Mouse (Mus musculus) neural tube, embryonic 11.5 days (tissue): ENCODE measurements around the gene Sipa1l1. TPM values are rescaled to one million over a fixed set of nuclear protein-coding genes. Genes with fewer than 3 reads are reported as not detected.

Experiments used
- ATAC-seq: fragments of 200-750 bp; cut with Nextera tagmentation; 2 replicates; pipeline ENCODE4 v1.8.0; 2017; ENCODE audit warnings: moderate number of reproducible peaks, mild to moderate bottlenecking, moderate TSS enrichment, moderate library complexity; ENCODE audit not compliant: insufficient read depth, low FRiP score, low TSS enrichment
- DNase-seq: peaks from one replicate; pipeline ENCODE4 v3.0.0-alpha.2; 2015; ENCODE audit warnings: low spot score
- H3K27ac ChIP-seq: fragments of 300-500 bp; sonication (generic); 2 replicates; pipeline ENCODE4 v1.5.1; 2014; ENCODE audit warnings: low read depth, mild to moderate bottlenecking, low read length
- H3K27me3 ChIP-seq: fragments of 300-500 bp; sonication (generic); 2 replicates; pipeline ENCODE4 v1.6.1; 2014; ENCODE audit warnings: mild to moderate bottlenecking, low read length, mixed read lengths; ENCODE audit not compliant: control insufficient read depth, insufficient read depth
- H3K36me3 ChIP-seq: fragments of 300-500 bp; sonication (generic); 2 replicates; pipeline ENCODE4 v1.6.1; 2014; ENCODE audit warnings: mild to moderate bottlenecking, low read length, moderate library complexity, mixed read lengths; ENCODE audit not compliant: control insufficient read depth, insufficient read depth
- H3K4me1 ChIP-seq: fragments of 300-500 bp; sonication (generic); 2 replicates; pipeline ENCODE4 v1.6.1; 2014; ENCODE audit warnings: low read length, mixed read lengths; ENCODE audit not compliant: control insufficient read depth, insufficient read depth
- H3K4me2 ChIP-seq: fragments of 300-500 bp; sonication (generic); 2 replicates; pipeline ENCODE4 v1.6.1; 2014; ENCODE audit warnings: low read depth, mild to moderate bottlenecking, moderate library complexity
- H3K4me3 ChIP-seq: fragments of 300-500 bp; sonication (generic); 2 replicates; pipeline ENCODE4 v1.5.1; 2014; ENCODE audit warnings: low read depth, low read length
- H3K9ac ChIP-seq: fragments of 300-500 bp; sonication (generic); 2 replicates; pipeline ENCODE4 v1.6.1; 2014; ENCODE audit warnings: mild to moderate bottlenecking, low read length
- H3K9me3 ChIP-seq: fragments of 300-500 bp; sonication (generic); 2 replicates; pipeline ENCODE4 v1.6.1; 2016; ENCODE audit warnings: low read length; ENCODE audit not compliant: control insufficient read depth
- WGBS: fragments of 180-500 bp; shearing (Covaris S2); extraction: QIAGEN DNeasy Blood & Tissue Kit; methylation state at CpG from one replicate; pipeline ENCODE4 v1.1.7; 2014; 5-methylcytosine and 5-hydroxymethylcytosine counted together
- polyA plus RNA-seq: library from polyadenylated mRNA; unstranded; fragments of >200 nt; fragmentation: Nextera tagmentation; extraction: Ambion mirVana; gene quantifications from 2 replicates; pipeline ENCODE4 v1.2.1, GENCODE M21; 2014

Gene Sipa1l1
- polyA plus RNA-seq, 1 experiment from 2014 or later = 22.3 TPM

GRCm38 (mm10) chr12:82400783-82401182 is 231.7 kb downstream of the Sipa1l1 start:
- Histone ChIP-seq H3K36me3 (no peaks in the 10 kb centered on the region; the same call in 1 of the 2 replicates), H3K27ac (no peak overlapping the region), H3K4me2 (no peak overlapping the region), H3K9ac (no peak overlapping the region), H3K4me1 (no peaks in the 10 kb centered on the region), H3K9me3 (no peaks in the 10 kb centered on the region), H3K4me3 (no peak overlapping the region), H3K27me3 (no peaks in the 10 kb centered on the region)
- ATAC-seq = no peak
- no peak for DNase-seq
- 62% methylated on average over 7 of the region's 7 CpGs for WGBS

GRCm38 (mm10) chr12:82401440-82401839 is 232.3 kb downstream of the Sipa1l1 start:
- Histone ChIP-seq H3K4me1 (no peaks in the 10 kb centered on the region), H3K9me3 (no peaks in the 10 kb centered on the region), H3K4me2 (no peak overlapping the region), H3K9ac (no peak overlapping the region), H3K4me3 (no peak overlapping the region), H3K36me3 (no peaks in the 10 kb centered on the region; the same call in 1 of the 2 replicates), H3K27ac (no peak overlapping the region), H3K27me3 (no peaks in the 10 kb centered on the region)
- ATAC-seq = no peak
- WGBS = 78% methylated on average over 4 of the region's 4 CpGs
- DNase-seq = no peak

GRCm38 (mm10) chr12:82402635-82403034 is 233.5 kb downstream of the Sipa1l1 start:
- no peak for DNase-seq
- Histone ChIP-seq H3K9me3 (no peaks in the 10 kb centered on the region), H3K4me2 (no peak overlapping the region), H3K4me3 (no peak overlapping the region), H3K27me3 (no peaks in the 10 kb centered on the region), H3K36me3 (no peaks in the 10 kb centered on the region; the same call in 1 of the 2 replicates), H3K27ac (no peak overlapping the region), H3K4me1 (no peaks in the 10 kb centered on the region), H3K9ac (no peak overlapping the region)
- 67% methylated on average over 9 of the region's 9 CpGs for WGBS
- no peak for ATAC-seq

- H3K36me3 ChIP-seq = no peaks in the 10 kb centered on the region
- no peaks in the 10 kb centered on the region for H3K27me3 ChIP-seq
- 89% methylated on average over 5 of the region's 5 CpGs for WGBS
- no peak overlapping the region for H3K4me3 ChIP-seq
- no peak overlapping the region for H3K27ac ChIP-seq
- H3K9ac ChIP-seq = no peak overlapping the region
- H3K4me2 ChIP-seq = no peak overlapping the region
- ATAC-seq (no peak), DNase-seq (no peak)
- H3K4me1 ChIP-seq = no peaks in the 10 kb centered on the region
- H3K9me3 ChIP-seq = no peaks in the 10 kb centered on the region
These were observed 238.6 kb downstream of the Sipa1l1 start for GRCm38 (mm10) chr12:82407531-82408255.

GRCm38 (mm10) chr12:82408486-82408885 is 239.4 kb downstream of the Sipa1l1 start:
- Histone ChIP-seq H3K4me2 (no peak overlapping the region), H3K9ac (no peak overlapping the region), H3K36me3 (no peaks in the 10 kb centered on the region), H3K9me3 (no peaks in the 10 kb centered on the region), H3K27ac (no peak overlapping the region), H3K4me3 (no peak overlapping the region), H3K4me1 (no peaks in the 10 kb centered on the region), H3K27me3 (no peaks in the 10 kb centered on the region)
- ATAC-seq (no peak), DNase-seq (no peak)
- WGBS = 91% methylated on average over 6 of the region's 6 CpGs

- Histone ChIP-seq H3K36me3 (no peaks in the 10 kb centered on the region), H3K4me3 (no peak overlapping the region), H3K27me3 (no peaks in the 10 kb centered on the region), H3K4me2 (no peak overlapping the region), H3K9ac (no peak overlapping the region), H3K27ac (no peak overlapping the region), H3K9me3 (no peaks in the 10 kb centered on the region), H3K4me1 (no peaks in the 10 kb centered on the region)
- DNase-seq = no peak
- 80% methylated on average over 7 of the region's 7 CpGs for WGBS
- ATAC-seq = no peak
These were observed 240.8 kb downstream of the Sipa1l1 start for GRCm38 (mm10) chr12:82409686-82410472.

GRCm38 (mm10) chr12:82412291-82413032 is 243.3 kb downstream of the Sipa1l1 start:
- no peak overlapping the region for H3K4me3 ChIP-seq
- H3K9me3 ChIP-seq = no peaks in the 10 kb centered on the region
- no peak overlapping the region for H3K27ac ChIP-seq
- no peak overlapping the region for H3K4me2 ChIP-seq
- H3K36me3 ChIP-seq = peaks cover 4% of the 10 kb centered on the region; the same call in 1 of the 2 replicates
- DNase-seq = no peak
- no peaks in the 10 kb centered on the region for H3K27me3 ChIP-seq
- 77% methylated on average over 3 of the region's 3 CpGs for WGBS
- H3K4me1 ChIP-seq = no peaks in the 10 kb centered on the region
- no peak for ATAC-seq
- no peak overlapping the region for H3K9ac ChIP-seq

- DNase-seq (no peak), ATAC-seq (no peak)
- H3K9ac ChIP-seq = no peak overlapping the region
- peaks cover 4% of the 10 kb centered on the region; the same call in 1 of the 2 replicates for H3K36me3 ChIP-seq
- no peaks in the 10 kb centered on the region for H3K9me3 ChIP-seq
- H3K4me3 ChIP-seq = no peak overlapping the region
- no peak overlapping the region for H3K27ac ChIP-seq
- no peaks in the 10 kb centered on the region for H3K4me1 ChIP-seq
- WGBS = 85% methylated on average over 4 of the region's 4 CpGs
- no peak overlapping the region for H3K4me2 ChIP-seq
- no peaks in the 10 kb centered on the region for H3K27me3 ChIP-seq
These were observed 246.7 kb downstream of the Sipa1l1 start for GRCm38 (mm10) chr12:82415690-82416364.
